19 mouse cellular contexts compared by ENCODE assay signal in the genomic region with DNA sequence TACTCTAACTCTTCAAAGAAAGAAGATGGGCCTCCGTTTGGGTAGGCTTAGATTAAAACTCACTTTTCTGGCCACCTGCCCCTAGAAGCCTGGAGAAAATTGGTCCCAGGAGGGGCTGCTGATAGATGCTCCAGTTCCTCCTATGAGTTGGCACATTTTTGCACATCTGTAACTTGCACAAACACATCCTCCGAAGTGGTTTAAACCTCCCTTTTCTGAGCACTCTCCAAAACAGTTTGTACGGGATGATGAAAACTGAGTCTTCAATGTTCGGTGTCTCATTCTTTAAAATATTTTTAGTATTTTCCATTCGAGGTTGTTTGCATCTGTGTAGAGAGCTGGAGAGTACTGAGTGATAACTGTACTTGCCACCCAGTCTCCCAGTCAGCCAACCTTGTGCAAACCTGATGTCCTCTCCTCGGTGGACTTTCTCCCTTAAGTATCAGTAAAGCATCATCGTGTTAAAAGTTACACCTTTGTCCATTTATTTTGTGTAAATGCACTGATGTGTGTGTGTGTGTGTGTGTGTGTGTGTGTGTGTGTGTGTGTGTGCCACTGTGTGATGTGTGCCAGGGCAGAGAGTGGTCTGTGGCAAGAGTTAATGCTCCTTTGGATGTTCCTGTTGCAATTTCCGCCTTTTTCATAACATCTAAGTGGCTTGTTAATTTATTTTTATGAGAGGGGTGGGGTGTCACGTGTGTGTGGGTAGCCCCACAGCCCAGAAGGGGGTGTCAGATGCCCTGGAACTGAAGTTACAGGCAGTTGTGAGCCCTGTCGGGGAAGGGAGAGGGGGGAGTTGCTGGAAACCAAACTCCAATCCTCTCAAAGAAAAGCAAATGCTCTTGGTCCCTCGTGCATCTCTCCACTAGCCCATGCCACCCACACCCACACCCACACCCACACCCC. TPM values are rescaled to one million over a fixed set of nuclear protein-coding genes. Genes with fewer than 3 reads are reported as not detected.
DNase-seq lines count a peak whose midpoint lies in the region; ATAC-seq and TF ChIP-seq lines count a peak whose summit lies in the region.
"Had no signal": no experiment of that assay in that cellular context is flagged by ENCODE, and none has a peak within 500 bp of the region (broad histone marks: within the 10 kb centered on the region; RNA-seq: fewer than 3 reads in every experiment).

No protein-coding gene starts in this region.

- peaks cover 16% of the 10 kb centered on the region; the same call in 1 of the 2 replicates for H3K27me3 ChIP-seq in liver, postnatal 0 days (ENCODE audit: insufficient read depth, low read length)
- H3K27me3 ChIP-seq in liver, embryonic 11.5 days (replicated peaks; ENCODE audit: control insufficient read depth, insufficient read depth, low read length): peaks cover 30% of the 10 kb centered on the region
- H3K27me3 ChIP-seq in ES-Bruce4 (ENCODE audit: control insufficient read depth, insufficient read depth, low read length, poor library complexity, severe bottlenecking): no peaks in the 10 kb centered on the region
- no peaks in the 10 kb centered on the region for H3K27me3 ChIP-seq in intestine, embryonic 16.5 days (replicated peaks; ENCODE audit: control insufficient read depth, insufficient read depth, low read length)
- H3K27me3 ChIP-seq: lung, embryonic 15.5 days; stomach, embryonic 15.5 days had no signal

- H3K9ac ChIP-seq in liver, postnatal 0 days (replicated peaks): no peak overlapping the region
- H3K9ac ChIP-seq in liver, embryonic 11.5 days (ENCODE audit: low read depth, low read length): no peak overlapping the region
- H3K9ac ChIP-seq in ES-Bruce4 (ENCODE audit: low read depth, poor library complexity, severe bottlenecking): no peak overlapping the region
- H3K9ac ChIP-seq in intestine, embryonic 16.5 days (ENCODE audit: low read depth, low read length): 0 out of 2 replicates have a peak overlapping the region, but pooled peaks have one; percentile 29
- H3K9ac ChIP-seq: heart, embryonic 13.5 days; hindbrain, embryonic 12.5 days; limb, embryonic 15.5 days; lung, embryonic 15.5 days; neural tube, embryonic 13.5 days; stomach, embryonic 15.5 days had no signal

- peak; percentile 16; the same call in 1 of the 2 replicates for ATAC-seq in liver, postnatal 0 days
- ATAC-seq in liver, embryonic 11.5 days (replicated peaks; ENCODE audit: low FRiP score): no peak
- no peak for ATAC-seq in intestine, embryonic 16.5 days
- peak; percentile 70 for ATAC-seq in megakaryocyte progenitor cell, adult 5-6 weeks (replicated peaks; ENCODE audit: poor library complexity)
- no peak for ATAC-seq in frontal cortex, adult (ENCODE audit: low TSS enrichment)
- ATAC-seq: forebrain, embryonic 16.5 days had no signal

- 45% methylated on average over 11 of the region's 11 CpGs for WGBS in liver, postnatal 0 days (ENCODE audit: insufficient replicate concordance)
- 61% methylated on average over 11 of the region's 11 CpGs for WGBS in liver, embryonic 11.5 days
- 67% methylated on average over 11 of the region's 11 CpGs for WGBS in intestine, embryonic 16.5 days

- no peak for TF ChIP-seq POLR2A in ES-Bruce4 (IDR thresholded peaks at IDR 0.05; ENCODE audit: insufficient read depth, low read length)

- TF ChIP-seq CTCF in liver, postnatal 0 days (IDR thresholded peaks at IDR 0.05; ENCODE audit: low read depth): no peak; the same call in 1 of the 2 replicates
- TF ChIP-seq CTCF in ES-Bruce4 (IDR thresholded peaks at IDR 0.05; ENCODE audit: low read depth, low read length): peak; percentile 15

- H3K27ac ChIP-seq in liver, postnatal 0 days (ENCODE audit: low read depth): peak overlapping the region; percentile 29; the same call in 1 of the 2 replicates
- H3K27ac ChIP-seq in liver, embryonic 11.5 days (ENCODE audit: low read depth, low read length): no peak overlapping the region
- no peak overlapping the region for H3K27ac ChIP-seq in ES-Bruce4 (ENCODE audit: insufficient read depth, low read length)
- no peak overlapping the region for H3K27ac ChIP-seq in intestine, embryonic 16.5 days (ENCODE audit: low read length)
- H3K27ac ChIP-seq: heart, embryonic 13.5 days; hindbrain, embryonic 12.5 days; limb, embryonic 15.5 days; lung, embryonic 15.5 days; neural tube, embryonic 13.5 days had no signal

- DNase-seq in liver, postnatal 0 days: no peak
- DNase-seq in liver, embryonic 11.5 days (ENCODE audit: low spot score): no peak
- no peak for DNase-seq in ovary, postnatal 10 days (ENCODE audit: low spot score)
- DNase-seq: cerebellum, adult 18-20 months; embryo, embryonic 11 days; gastrocnemius, postnatal 14 days; midbrain, embryonic 14.5 days; retina, postnatal 1 day had no signal

- no peaks in the 10 kb centered on the region for H3K36me3 ChIP-seq in liver, postnatal 0 days (replicated peaks; ENCODE audit: insufficient read depth, low read length)
- no peaks in the 10 kb centered on the region for H3K36me3 ChIP-seq in liver, embryonic 11.5 days (ENCODE audit: control insufficient read depth, insufficient read depth, low read length)
- H3K36me3 ChIP-seq in ES-Bruce4 (ENCODE audit: control insufficient read depth, insufficient read depth, low read length, poor library complexity, severe bottlenecking): no peaks in the 10 kb centered on the region
- H3K36me3 ChIP-seq in intestine, embryonic 16.5 days (ENCODE audit: control insufficient read depth, insufficient read depth, low read length): no peaks in the 10 kb centered on the region
- H3K36me3 ChIP-seq: heart, embryonic 13.5 days; hindbrain, embryonic 12.5 days; limb, embryonic 15.5 days; lung, embryonic 15.5 days; neural tube, embryonic 13.5 days; stomach, embryonic 15.5 days had no signal

- H3K4me3 ChIP-seq in liver, postnatal 0 days (ENCODE audit: low read depth, low read length): no peak overlapping the region
- H3K4me3 ChIP-seq in liver, embryonic 11.5 days (ENCODE audit: low read depth, low read length): no peak overlapping the region
- H3K4me3 ChIP-seq in ES-Bruce4 (ENCODE audit: low read depth, low read length): no peak overlapping the region
- no peak overlapping the region for H3K4me3 ChIP-seq in intestine, embryonic 16.5 days (ENCODE audit: low read length)
- H3K4me3 ChIP-seq: heart, embryonic 13.5 days; hindbrain, embryonic 12.5 days; limb, embryonic 15.5 days; lung, embryonic 15.5 days; neural tube, embryonic 13.5 days; stomach, embryonic 15.5 days had no signal

- peaks cover 10% of the 10 kb centered on the region for H3K4me1 ChIP-seq in liver, postnatal 0 days (ENCODE audit: insufficient read depth)
- no peaks in the 10 kb centered on the region; the same call in 1 of the 2 replicates for H3K4me1 ChIP-seq in liver, embryonic 11.5 days (replicated peaks; ENCODE audit: control insufficient read depth, insufficient read depth, low read length)
- H3K4me1 ChIP-seq in ES-Bruce4 (ENCODE audit: control insufficient read depth, insufficient read depth, low read length): no peaks in the 10 kb centered on the region
- peaks cover 19% of the 10 kb centered on the region for H3K4me1 ChIP-seq in intestine, embryonic 16.5 days (ENCODE audit: control insufficient read depth, insufficient read depth, low read length)

- TF ChIP-seq EP300 in liver, postnatal 0 days (IDR thresholded peaks at IDR 0.05; ENCODE audit: low read depth): no peak
- TF ChIP-seq EP300 in ES-Bruce4 (IDR thresholded peaks at IDR 0.05; ENCODE audit: insufficient read depth, low read depth, low read length): no peak

- H3K9me3 ChIP-seq in liver, postnatal 0 days (ENCODE audit: low read length): no peaks in the 10 kb centered on the region
- no peaks in the 10 kb centered on the region for H3K9me3 ChIP-seq in liver, embryonic 11.5 days (ENCODE audit: control insufficient read depth, low read length)
- no peaks in the 10 kb centered on the region for H3K9me3 ChIP-seq in ES-Bruce4 (replicated peaks; ENCODE audit: control insufficient read depth, insufficient read depth, low read length, poor library complexity, severe bottlenecking)
- no peaks in the 10 kb centered on the region for H3K9me3 ChIP-seq in intestine, embryonic 16.5 days (ENCODE audit: control insufficient read depth, low read length)
- H3K9me3 ChIP-seq: heart, embryonic 13.5 days; hindbrain, embryonic 12.5 days; limb, embryonic 15.5 days; lung, embryonic 15.5 days; neural tube, embryonic 13.5 days; stomach, embryonic 15.5 days had no signal

- H3K4me2 ChIP-seq in liver, postnatal 0 days (ENCODE audit: low read depth, low read length): no peak overlapping the region
- no peak overlapping the region for H3K4me2 ChIP-seq in liver, embryonic 11.5 days
- H3K4me2 ChIP-seq in intestine, embryonic 16.5 days (ENCODE audit: low read depth, low read length): no peak overlapping the region
- H3K4me2 ChIP-seq: heart, embryonic 13.5 days; hindbrain, embryonic 12.5 days; lung, embryonic 15.5 days; neural tube, embryonic 13.5 days; stomach, embryonic 15.5 days had no signal

RNA-seq across cellular contexts. Expression of a gene that starts 51.8 kb away (rescaled TPM):
- 86.9 and 90.7 TPM in 2 replicates for polyA plus RNA-seq in liver, postnatal 0 days (2015; fragmentation: Nextera tagmentation; extraction: Ambion mirVana)
- 222 and 234 TPM in 2 replicates for polyA plus RNA-seq in liver, embryonic 11.5 days (2014; fragmentation: Nextera tagmentation; extraction: Ambion mirVana)
- polyA plus RNA-seq in ES-Bruce4 (2011; ENCODE audit: insufficient read depth, insufficient read length, low read depth, missing spikeins): 775 and 839 TPM in 2 replicates
- polyA plus RNA-seq in intestine, embryonic 16.5 days (2015; fragmentation: Nextera tagmentation; extraction: Ambion mirVana): 215 and 254 TPM in 2 replicates
- total RNA-seq in megakaryocyte progenitor cell, adult 5-6 weeks (2015): 914 and 949 TPM in 2 replicates
- total RNA-seq in megakaryocyte progenitor cell, adult 5-6 weeks (2017): 277 and 390 TPM in 2 replicates

Comparison
In these comparisons a context has a peak if more than half of its experiments do, and no peak if none do; other contexts are left out.
1. ATAC-seq: peak in liver, postnatal 0 days (single experiment) and megakaryocyte progenitor cell, adult 5-6 weeks (single experiment); none in liver, embryonic 11.5 days (single experiment), intestine, embryonic 16.5 days (single experiment) and frontal cortex, adult (single experiment).